Mouse (Mus musculus) yolk sac, embryonic 10.5 days (tissue): ENCODE measurements around the gene D130043K22Rik.

Experiments used
- DNase-seq: peaks from one replicate; pipeline ENCODE4 v3.0.0-alpha.2; 2017; ENCODE audit warnings: low spot score

The D130043K22Rik gene

GRCm38 (mm10) chr13:24844983-24845955 lies at the start of gene D130043K22Rik:
D130043K22Rik (plus strand) TSS chr13:24845135.
- DNase-seq: peak; percentile 60

DNA sequence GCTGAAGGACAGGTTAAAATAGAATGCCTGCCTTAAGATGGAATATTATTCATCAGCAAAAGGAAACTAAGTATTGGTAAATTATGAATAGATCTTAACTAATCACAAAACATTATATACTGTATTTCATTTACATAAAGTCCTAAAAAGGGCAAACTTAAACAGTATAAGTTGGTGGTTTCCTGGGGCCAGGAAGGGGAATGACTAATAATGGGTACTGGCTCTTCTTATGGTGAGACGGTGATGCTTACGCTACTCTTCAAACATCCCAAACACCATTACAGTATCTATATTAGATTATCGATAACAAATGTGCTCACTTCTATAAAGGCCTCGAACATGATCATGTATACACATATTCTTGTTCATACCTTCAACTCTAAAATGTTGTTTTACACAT lies 46.2 kb upstream of the D130043K22Rik start:
- no peak for DNase-seq

- DNase-seq: no peak
Observed at GRCm38 (mm10) chr13:24799378-24799777, 45.6 kb upstream of the D130043K22Rik start.

GRCm38 (mm10) chr13:24799925-24800673 lies 44.8 kb upstream of the D130043K22Rik start:
- no peak for DNase-seq

GRCm38 (mm10) chr13:24800674-24801307 lies 44.1 kb upstream of the D130043K22Rik start:
- peak; percentile 98 for DNase-seq

DNA sequence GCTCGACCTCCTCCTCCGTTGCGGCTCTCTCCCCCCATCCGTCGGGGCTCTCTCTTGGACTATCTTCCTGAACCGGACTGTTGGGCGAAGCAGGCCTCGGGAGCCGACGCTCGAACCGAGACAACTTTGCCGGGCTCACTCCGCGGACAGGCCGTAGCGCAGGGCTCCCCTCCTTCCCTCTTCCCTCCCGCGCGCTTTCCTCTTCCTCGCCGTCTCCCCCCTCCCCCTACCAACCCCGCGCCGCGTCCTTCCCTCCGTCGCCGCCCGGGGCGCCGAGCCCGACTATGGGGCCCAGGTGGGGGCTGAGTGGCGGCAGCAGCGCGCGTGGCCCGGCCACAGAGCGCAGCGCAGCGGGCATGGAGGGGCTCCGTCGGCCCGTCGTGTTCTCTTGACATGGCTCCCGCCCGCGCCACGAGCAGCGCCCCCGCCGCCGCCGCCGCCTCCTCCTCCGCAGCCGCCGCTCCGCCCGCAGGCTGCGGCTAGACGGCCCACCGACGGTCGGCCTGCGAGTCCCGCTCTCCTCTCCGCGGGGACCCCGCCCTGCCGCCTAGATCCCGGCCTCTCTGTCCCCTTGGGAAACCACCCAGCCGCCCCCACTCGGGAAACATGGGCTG lies 43.5 kb upstream of the D130043K22Rik start, which contains the start of gene BC005537:
Gene BC005537, plus strand, starts transcription at position 350 of the 614 bp plus-strand sequence.
- DNase-seq: no peak

DNA sequence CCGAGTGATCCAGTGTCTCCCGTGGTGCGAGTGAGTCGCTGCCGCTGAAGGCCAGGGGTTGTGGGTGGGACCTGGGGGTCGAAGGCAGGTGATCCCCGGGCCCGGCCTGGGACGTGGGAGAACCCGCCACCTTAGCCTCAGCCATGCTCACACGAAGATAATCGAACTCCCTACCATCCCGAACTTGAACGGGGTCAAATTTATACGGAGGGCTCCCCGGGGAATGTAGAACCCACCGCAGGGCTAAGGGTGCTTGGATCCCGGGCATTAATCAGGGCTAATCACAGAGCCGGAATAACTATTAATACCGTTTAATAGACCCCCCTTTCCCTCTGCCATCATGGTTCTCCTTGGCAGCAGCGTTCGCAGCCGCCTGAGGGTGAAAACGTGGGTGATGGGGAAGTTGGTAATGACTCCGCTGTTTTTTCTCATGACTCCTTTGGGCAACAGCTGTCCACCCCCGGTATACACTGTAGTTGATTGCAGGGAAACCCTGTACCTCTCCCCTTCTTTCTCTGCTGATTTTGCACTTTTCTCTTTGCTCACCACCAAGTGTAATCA lies 42.7 kb upstream of the D130043K22Rik start:
- peak; percentile 23 for DNase-seq

DNA sequence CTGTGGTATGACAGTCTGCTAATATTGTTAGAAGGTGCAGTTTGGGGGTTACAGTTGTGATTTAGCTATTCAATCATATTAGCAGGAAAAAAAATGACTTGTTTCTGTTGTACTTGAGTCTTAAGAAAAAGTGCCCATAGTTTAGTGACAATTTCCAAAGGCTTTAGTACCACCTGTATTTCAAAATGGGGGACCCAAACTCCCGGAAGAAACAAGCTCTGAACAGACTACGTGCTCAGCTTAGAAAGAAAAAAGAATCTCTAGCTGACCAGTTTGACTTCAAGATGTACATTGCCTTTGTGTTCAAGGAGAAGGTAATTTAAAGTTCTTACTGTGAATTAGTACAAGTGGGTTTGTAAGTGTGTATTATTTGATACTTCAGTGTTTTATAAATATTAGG lies 41.7 kb upstream of the D130043K22Rik start:
- no peak for DNase-seq

DNA sequence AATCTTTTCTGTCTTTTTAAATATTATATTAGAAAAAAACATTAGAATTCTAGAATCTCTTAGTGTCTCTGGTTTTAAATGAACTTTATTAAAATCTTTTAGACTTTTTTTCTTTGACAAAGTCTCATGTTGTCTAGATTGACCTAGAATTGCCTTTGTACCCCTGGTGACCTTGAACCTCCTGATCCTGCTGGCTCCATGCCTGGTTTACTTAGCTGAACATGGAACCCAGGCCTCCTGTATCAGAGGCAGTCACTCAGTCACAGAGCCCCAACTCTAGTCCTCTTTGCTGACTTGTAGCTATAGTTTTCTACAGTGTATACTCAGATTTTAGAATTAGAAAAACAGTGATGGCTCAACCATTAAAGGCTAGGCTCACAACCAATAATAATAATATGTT lies 38.9 kb upstream of the D130043K22Rik start:
- no peak for DNase-seq

- no peak for DNase-seq
Observed at GRCm38 (mm10) chr13:24812521-24812920, 32.4 kb upstream of the D130043K22Rik start.

- DNase-seq: no peak
Observed at GRCm38 (mm10) chr13:24814616-24815015, 30.3 kb upstream of the D130043K22Rik start.

GRCm38 (mm10) chr13:24816125-24817092 lies 28.5 kb upstream of the D130043K22Rik start:
- peak; percentile 11 for DNase-seq

DNA sequence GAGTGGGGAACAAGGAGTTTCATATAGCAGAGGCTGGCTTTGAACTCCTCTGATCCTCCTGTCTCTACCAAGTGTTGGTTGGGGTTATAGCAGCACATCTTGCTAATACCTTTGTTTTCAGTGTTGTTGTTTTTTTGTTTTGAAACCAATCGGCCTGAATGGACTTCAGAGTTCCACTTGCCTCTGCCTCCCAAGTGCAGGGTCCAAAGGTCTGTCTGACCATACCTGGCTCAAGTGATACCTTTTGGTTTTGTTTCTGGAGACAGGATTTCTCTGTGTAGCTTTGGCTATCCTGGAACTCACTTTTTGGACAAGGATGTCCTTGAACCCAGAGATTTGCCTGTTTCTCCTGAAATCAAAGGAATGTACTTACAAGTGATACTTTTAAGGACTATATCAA lies 25.0 kb upstream of the D130043K22Rik start:
- no peak for DNase-seq

DNA sequence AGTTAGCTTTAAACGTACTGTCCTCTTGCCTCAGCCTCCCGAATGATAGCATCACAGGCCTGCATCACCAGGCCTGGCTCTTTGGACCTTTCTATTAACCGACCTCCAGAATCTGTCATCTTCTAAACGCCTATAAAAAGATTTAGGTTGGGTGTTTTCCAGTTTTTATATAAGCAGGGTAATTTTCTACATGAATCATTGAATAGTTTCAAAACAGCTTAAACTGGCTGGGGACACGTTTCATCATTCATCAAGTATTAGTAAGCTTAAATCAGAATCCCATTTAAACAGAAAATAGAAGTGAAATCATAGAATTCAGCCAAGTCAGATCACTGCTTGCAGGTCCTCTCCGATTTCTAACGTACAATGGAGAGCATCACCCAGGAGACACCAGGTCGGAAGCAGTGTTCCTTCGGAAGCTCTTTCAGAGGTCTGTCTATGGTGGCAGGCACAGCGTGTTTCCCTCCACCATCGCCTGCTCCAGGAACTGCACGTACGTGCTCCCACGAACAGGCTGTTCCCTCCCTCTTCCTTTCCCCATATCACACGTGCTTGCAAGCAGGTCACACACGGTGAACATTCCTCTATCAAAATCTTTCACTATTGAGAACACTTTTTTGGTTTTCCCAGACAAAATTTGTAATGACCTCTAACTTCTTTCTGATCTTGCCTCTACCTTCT lies 22.1 kb upstream of the D130043K22Rik start:
- no peak for DNase-seq

DNA sequence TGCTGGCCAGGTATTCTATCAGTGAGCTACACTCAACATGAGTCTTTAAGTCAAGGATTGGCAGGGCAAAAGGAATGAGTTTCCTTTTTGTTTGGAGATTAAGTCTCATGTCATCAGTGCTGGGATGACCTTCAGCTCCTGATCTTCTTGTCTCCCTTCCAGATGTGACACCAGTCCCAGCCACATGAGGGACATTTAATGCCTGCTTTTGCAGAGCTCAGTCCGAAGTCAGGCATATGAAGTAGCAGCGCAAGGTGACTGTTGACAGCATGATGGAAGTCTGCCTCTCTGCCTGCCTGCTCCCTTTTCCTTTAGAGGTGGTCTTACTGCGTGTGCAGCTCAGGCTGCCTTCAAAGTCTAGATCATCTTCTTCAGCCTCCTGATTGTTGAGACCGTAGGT lies 20.3 kb upstream of the D130043K22Rik start:
- DNase-seq: no peak

DNA sequence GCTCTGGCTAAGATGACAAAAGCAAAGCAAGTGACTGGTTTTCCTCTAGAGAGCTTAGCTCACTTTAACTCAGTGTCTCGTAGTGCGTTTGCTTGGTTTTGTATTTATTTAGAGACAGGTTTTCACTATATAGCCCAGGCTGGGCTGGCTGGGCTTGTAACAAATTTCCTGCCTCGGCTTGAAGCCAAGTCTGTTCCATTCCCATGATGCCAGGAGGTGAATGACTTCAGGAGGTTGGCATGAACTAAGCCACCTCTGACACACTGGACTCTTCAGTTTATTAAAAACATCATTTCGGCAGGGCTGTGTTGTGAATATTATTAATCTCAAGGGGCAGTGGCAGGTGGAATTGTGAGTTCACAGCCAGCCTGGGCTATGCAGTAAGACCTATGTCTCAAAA lies 19.3 kb upstream of the D130043K22Rik start:
- DNase-seq: no peak

DNA sequence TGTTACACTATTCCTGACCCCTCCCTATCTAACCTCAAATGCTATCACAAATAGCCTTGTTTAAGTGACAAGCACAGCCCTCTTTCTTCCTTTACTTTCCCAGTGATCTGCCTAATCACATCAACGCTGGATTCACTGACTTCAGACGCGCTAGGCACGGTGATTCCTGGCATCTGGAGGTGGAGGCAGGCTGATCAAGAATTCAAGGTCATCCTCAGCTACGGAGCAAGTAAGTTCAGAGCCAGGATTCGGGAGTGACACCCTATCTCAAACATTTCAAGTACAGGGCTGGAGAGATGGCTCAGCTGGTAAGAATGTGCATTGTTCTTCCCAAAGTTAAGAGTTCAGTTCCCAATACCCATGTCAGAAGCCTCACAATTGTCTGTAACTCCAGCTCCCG lies 18.8 kb upstream of the D130043K22Rik start:
- DNase-seq: no peak

GRCm38 (mm10) chr13:24830756-24831352 lies 14.1 kb upstream of the D130043K22Rik start:
- DNase-seq: no peak
